Mouse (Mus musculus): ENCODE results near the gene Fuk. TPM values are rescaled to one million over a fixed set of nuclear protein-coding genes. Genes with fewer than 3 reads are reported as not detected.

Gene Fuk
- polyA plus RNA-seq, 1 experiment = 21.7 TPM

GRCm38 (mm10) chr8:110905404-110905803 is 3.1 kb upstream of the Fuk start:
- Histone ChIP-seq H3K4me3 (ENCODE audit: low read depth, low read length) (no peak overlapping the region), H3K36me3 (ENCODE audit: control insufficient read depth, insufficient read depth, low read length) (no peaks in the 10 kb centered on the region), H3K4me1 (ENCODE audit: control insufficient read depth, insufficient read depth, insufficient read length, low read length) (peaks cover 3% of the 10 kb centered on the region; the same call in 1 of the 2 replicates), H3K27ac (ENCODE audit: insufficient read depth, low read depth, low read length) (no peak overlapping the region), H3K27me3 (ENCODE audit: control insufficient read depth, insufficient read depth, low read length) (no peaks in the 10 kb centered on the region)
- no peak for TF ChIP-seq CTCF (IDR thresholded peaks at IDR 0.05; ENCODE audit: extremely low read depth, insufficient read length, insufficient replicate concordance, low read depth, low read length)
- TF ChIP-seq POLR2A (IDR thresholded peaks at IDR 0.05; ENCODE audit: low read depth, low read length) = no peak
- 86% methylated on average over 6 of the region's 6 CpGs for WGBS

- peaks cover 3% of the 10 kb centered on the region; the same call in 1 of the 2 replicates for H3K4me1 ChIP-seq (ENCODE audit: control insufficient read depth, insufficient read depth, insufficient read length, low read length)
- peaks cover 12% of the 10 kb centered on the region for H3K36me3 ChIP-seq (ENCODE audit: control insufficient read depth, insufficient read depth, low read length)
- H3K27me3 ChIP-seq (ENCODE audit: control insufficient read depth, insufficient read depth, low read length) = no peaks in the 10 kb centered on the region
- WGBS = 30% methylated on average over 2 of the region's 2 CpGs
- H3K27ac ChIP-seq (ENCODE audit: insufficient read depth, low read depth, low read length) = no peak overlapping the region
- no peak overlapping the region for H3K4me3 ChIP-seq (ENCODE audit: low read depth, low read length)
- no peak for TF ChIP-seq POLR2A (IDR thresholded peaks at IDR 0.05; ENCODE audit: low read depth, low read length)
- TF ChIP-seq CTCF (IDR thresholded peaks at IDR 0.05; ENCODE audit: extremely low read depth, insufficient read length, insufficient replicate concordance, low read depth, low read length) = no peak
These were observed 284 bp upstream of the Fuk start for GRCm38 (mm10) chr8:110902579-110902965.

- 22% methylated on average over 3 of the region's 3 CpGs for WGBS
- Histone ChIP-seq H3K4me1 (ENCODE audit: control insufficient read depth, insufficient read depth, insufficient read length, low read length) (peaks cover 3% of the 10 kb centered on the region; the same call in 1 of the 2 replicates), H3K4me3 (ENCODE audit: low read depth, low read length) (no peak overlapping the region), H3K27me3 (ENCODE audit: control insufficient read depth, insufficient read depth, low read length) (no peaks in the 10 kb centered on the region), H3K27ac (ENCODE audit: insufficient read depth, low read depth, low read length) (peak overlapping the region; percentile 89), H3K36me3 (ENCODE audit: control insufficient read depth, insufficient read depth, low read length) (peaks cover 15% of the 10 kb centered on the region)
- TF ChIP-seq CTCF (IDR thresholded peaks at IDR 0.05; ENCODE audit: extremely low read depth, insufficient read length, insufficient replicate concordance, low read depth, low read length) = no peak
- TF ChIP-seq POLR2A (IDR thresholded peaks at IDR 0.05; ENCODE audit: low read depth, low read length) = no peak
These were observed 1.2 kb downstream of the Fuk start for GRCm38 (mm10) chr8:110901056-110901455.

- TF ChIP-seq POLR2A (IDR thresholded peaks at IDR 0.05; ENCODE audit: low read depth, low read length) = no peak
- TF ChIP-seq CTCF (IDR thresholded peaks at IDR 0.05; ENCODE audit: extremely low read depth, insufficient read length, insufficient replicate concordance, low read depth, low read length) = no peak
- Histone ChIP-seq H3K4me3 (ENCODE audit: low read depth, low read length) (no peak overlapping the region), H3K4me1 (ENCODE audit: control insufficient read depth, insufficient read depth, insufficient read length, low read length) (peaks cover 3% of the 10 kb centered on the region; the same call in 1 of the 2 replicates), H3K27me3 (ENCODE audit: control insufficient read depth, insufficient read depth, low read length) (no peaks in the 10 kb centered on the region), H3K36me3 (ENCODE audit: control insufficient read depth, insufficient read depth, low read length) (peaks cover 30% of the 10 kb centered on the region), H3K27ac (ENCODE audit: insufficient read depth, low read depth, low read length) (no peak overlapping the region)
- WGBS = 96% methylated on average over 6 of the region's 6 CpGs
These were observed 4.8 kb downstream of the Fuk start for GRCm38 (mm10) chr8:110897495-110897894.

GRCm38 (mm10) chr8:110895812-110896211 is 6.5 kb downstream of the Fuk start:
- peaks cover 38% of the 10 kb centered on the region for H3K36me3 ChIP-seq (ENCODE audit: control insufficient read depth, insufficient read depth, low read length)
- no peaks in the 10 kb centered on the region for H3K27me3 ChIP-seq (ENCODE audit: control insufficient read depth, insufficient read depth, low read length)
- WGBS = 92% methylated on average over 13 of the region's 13 CpGs
- TF ChIP-seq CTCF (IDR thresholded peaks at IDR 0.05; ENCODE audit: extremely low read depth, insufficient read length, insufficient replicate concordance, low read depth, low read length) (no peak), POLR2A (IDR thresholded peaks at IDR 0.05; ENCODE audit: low read depth, low read length) (no peak)
- H3K4me3 ChIP-seq (ENCODE audit: low read depth, low read length) = no peak overlapping the region
- H3K4me1 ChIP-seq (ENCODE audit: control insufficient read depth, insufficient read depth, insufficient read length, low read length) = peaks cover 3% of the 10 kb centered on the region; the same call in 1 of the 2 replicates
- H3K27ac ChIP-seq (ENCODE audit: insufficient read depth, low read depth, low read length) = no peak overlapping the region

DNA sequence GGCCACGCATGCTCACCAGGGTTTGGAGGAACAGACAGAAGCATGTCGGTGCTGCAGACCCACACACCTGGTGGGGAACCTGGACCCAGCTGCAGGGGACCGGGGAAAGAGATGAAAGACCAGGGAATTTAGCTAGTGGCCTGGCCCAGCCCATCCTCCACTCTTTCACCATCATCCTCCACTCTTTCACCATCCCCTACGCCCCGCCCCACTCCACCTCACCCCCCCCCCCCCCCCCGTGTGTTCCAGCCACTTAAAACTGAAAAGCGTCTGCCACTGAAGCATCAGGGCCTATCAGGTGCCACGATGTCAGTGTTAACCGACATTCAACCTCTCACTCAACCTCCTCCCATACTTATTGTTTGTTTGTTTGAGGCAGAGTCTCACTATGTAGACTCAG is 7.0 kb downstream of the Fuk start:
- WGBS = 81% methylated on average over 9 of the region's 9 CpGs
- no peak for TF ChIP-seq POLR2A (IDR thresholded peaks at IDR 0.05; ENCODE audit: low read depth, low read length)
- TF ChIP-seq CTCF (IDR thresholded peaks at IDR 0.05; ENCODE audit: extremely low read depth, insufficient read length, insufficient replicate concordance, low read depth, low read length) = no peak
- Histone ChIP-seq H3K4me3 (ENCODE audit: low read depth, low read length) (no peak overlapping the region), H3K27ac (ENCODE audit: insufficient read depth, low read depth, low read length) (no peak overlapping the region), H3K4me1 (ENCODE audit: control insufficient read depth, insufficient read depth, insufficient read length, low read length) (no peaks in the 10 kb centered on the region; the same call in 1 of the 2 replicates), H3K36me3 (ENCODE audit: control insufficient read depth, insufficient read depth, low read length) (peaks cover 39% of the 10 kb centered on the region), H3K27me3 (ENCODE audit: control insufficient read depth, insufficient read depth, low read length) (no peaks in the 10 kb centered on the region)

GRCm38 (mm10) chr8:110894851-110895250 is 7.4 kb downstream of the Fuk start:
- no peak overlapping the region for H3K4me3 ChIP-seq (ENCODE audit: low read depth, low read length)
- H3K4me1 ChIP-seq (ENCODE audit: control insufficient read depth, insufficient read depth, insufficient read length, low read length) = no peaks in the 10 kb centered on the region
- no peak overlapping the region for H3K27ac ChIP-seq (ENCODE audit: insufficient read depth, low read depth, low read length)
- no peak for TF ChIP-seq CTCF (IDR thresholded peaks at IDR 0.05; ENCODE audit: extremely low read depth, insufficient read length, insufficient replicate concordance, low read depth, low read length)
- TF ChIP-seq POLR2A (IDR thresholded peaks at IDR 0.05; ENCODE audit: low read depth, low read length) = no peak
- no peaks in the 10 kb centered on the region for H3K27me3 ChIP-seq (ENCODE audit: control insufficient read depth, insufficient read depth, low read length)
- peaks cover 42% of the 10 kb centered on the region for H3K36me3 ChIP-seq (ENCODE audit: control insufficient read depth, insufficient read depth, low read length)
- WGBS = 85% methylated on average over 10 of the region's 10 CpGs
